Mouse (Mus musculus) induced T-regulatory cell, adult 2 months (primary cell): ENCODE data around the gene Prom1.

Experiments used
- DNase-seq: peaks from one replicate; pipeline ENCODE4 v3.0.0-alpha.2; 2012; ENCODE audit warnings: low read depth

Prom1 gene

DNA sequence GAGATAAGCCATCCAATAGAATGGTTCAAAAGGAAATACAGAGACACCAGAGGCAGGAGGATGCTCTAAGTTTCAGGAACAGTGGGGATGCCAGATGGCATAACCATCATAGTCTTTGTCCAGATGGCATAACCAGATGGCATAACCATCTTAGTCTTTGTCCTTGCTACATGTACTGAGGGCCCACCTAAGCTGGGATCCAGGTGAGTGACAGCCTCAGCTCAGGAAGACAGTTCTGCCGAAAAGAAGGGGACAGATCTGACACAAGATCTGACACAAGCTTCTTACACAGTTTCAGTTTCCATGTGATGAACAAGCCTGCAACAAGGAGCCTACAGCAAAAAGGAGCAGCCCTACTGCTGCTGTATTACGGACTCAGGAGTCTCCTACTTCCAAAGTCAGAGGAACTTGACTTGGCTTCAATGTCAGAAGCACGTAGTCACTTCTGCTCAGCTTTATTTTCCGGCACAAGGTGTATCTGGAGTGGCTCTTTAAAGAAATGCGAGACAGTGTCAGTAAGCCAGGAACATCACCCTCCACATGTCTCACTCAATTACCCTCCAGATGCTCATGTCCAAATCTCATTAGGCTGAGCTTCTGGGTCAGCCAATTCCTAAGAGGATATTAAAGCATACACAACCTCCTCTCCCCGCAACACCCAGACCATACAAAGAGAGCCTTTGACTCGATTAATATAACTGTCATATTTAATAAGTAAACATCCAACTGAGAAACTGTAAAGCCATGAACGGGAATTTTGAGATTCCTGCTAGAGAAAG, 21.4 kb downstream of the Prom1 start:
- DNase-seq: no peak

DNA sequence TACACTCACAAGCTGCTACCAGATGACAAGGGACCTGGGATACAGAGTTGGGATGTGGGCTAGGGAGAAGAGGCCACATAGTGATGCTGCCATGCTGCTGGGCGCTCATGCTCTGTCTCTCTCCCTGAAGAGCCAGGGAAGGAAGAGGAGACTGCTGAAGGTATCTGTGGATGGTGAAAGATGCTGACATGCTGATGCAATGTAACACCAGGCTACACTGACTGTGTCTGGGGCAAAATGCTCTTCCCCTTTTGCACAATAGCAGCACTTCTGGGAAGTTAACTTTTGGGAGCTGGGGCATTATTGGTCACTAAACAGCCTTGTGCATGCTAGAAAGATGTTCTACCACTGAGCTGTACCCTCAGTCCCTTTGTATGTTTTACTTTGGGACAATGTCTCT, 26.4 kb downstream of the Prom1 start:
- no peak for DNase-seq

DNA sequence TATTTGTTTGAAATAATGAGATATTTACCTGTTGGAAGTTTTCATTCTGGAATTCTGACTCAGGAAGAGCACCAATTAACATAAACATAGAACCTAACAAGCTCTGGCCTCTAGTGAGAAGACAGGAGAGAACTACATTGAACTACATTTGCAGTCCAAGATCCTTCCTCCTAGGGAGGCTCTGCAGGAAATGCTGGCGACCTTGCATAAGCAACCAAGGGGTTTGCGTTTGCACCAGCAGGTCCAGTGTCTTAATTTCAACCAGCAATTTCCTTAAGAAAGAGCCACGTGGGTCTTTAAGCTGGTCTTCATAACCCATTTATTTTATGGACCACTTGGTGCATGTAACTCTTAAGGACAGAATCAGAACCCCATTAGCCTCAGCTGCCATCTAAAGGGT, 28.2 kb downstream of the Prom1 start:
- DNase-seq: no peak

DNA sequence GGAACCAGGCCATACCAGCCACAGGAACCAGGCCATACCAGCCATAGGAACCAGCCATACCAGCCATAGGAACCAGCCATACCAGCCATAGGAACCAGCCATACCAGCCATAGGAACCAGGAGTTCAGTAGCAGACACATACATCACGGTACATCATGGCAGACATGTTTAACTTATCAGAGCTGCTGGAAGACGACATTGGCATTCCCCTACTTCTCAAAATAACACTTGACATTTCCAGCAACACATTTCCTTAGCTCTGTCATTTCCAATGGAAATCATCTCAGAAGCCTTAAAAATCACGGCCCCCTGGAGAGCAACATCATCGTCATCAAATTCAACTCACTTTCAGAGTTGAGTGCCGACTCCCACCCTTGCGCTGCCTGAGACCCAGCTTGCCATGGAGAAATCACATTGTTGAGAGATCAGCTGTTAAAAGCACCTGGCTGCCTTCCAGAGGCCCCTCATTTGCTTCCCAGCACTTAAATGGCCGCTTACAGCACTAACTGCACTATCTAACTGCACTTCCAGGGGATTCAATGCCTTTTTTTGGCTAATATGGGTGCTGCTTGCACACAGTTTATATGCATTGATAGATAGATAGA, 31.2 kb downstream of the Prom1 start:
- no peak for DNase-seq

DNA sequence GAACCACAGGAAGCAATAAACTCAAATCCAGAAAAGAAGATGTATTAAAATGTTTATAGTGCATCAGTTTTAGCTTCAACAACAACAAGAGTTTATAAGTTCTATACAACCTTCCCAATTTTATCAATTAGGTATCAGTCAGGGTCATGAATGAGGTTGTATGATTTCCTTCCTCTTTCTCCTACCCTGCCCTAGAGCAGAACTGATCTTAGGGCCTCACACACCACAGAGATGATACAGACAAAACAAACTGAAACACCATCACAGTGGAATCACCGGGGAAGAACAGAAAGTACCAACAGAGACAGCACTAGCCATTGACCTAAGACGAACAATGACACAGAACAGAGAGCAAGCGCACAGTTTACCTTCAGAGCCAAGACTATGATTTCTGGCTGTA, 43.6 kb downstream of the Prom1 start:
- DNase-seq: no peak

DNA sequence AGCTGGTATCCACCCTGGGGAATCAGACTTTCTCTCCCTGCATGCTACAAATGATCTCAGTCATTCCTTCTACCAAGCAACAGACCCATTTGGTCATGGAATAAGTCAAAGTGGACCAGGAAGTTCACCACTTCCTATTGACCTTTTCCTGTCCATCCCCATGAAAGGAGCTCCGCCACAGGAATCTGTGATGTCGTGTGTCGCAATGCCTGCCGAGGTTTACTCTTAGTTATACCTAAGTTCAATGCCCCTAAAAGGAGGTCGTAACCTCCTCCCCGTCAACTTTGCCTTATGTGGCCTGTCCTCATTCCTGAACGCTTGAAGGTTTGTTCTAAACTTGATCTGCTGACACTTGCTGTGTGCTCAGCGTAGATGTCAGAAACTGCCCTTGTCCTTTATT, 51.6 kb downstream of the Prom1 start:
- DNase-seq: no peak

DNA sequence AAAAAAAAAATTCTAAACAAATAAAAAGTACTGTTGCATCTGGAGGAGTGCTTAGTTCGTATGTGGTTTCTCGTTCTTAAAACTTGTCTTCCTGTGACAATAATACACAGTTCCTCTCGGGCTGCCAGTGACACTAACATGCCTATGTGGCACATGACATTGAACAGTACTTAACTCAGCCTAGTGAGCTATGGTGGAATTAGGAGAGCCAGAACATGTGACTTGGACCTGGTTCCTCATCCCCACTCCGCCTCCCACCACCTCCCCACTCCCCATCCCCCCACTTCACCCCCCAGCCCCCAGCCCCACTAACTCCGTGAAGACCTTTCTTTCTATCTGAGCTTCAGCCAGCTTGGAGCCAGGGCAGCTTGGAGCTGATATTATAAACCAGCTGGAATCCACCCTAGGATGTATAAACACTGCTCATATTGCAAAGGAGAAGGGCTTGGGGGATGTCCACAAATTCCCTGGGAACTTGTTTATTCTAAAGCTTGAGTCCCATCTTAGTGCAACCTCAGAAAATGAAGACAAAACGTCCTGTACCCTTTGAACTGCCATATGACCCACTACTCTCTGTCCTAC, 52.3 kb downstream of the Prom1 start:
- no peak for DNase-seq

DNA sequence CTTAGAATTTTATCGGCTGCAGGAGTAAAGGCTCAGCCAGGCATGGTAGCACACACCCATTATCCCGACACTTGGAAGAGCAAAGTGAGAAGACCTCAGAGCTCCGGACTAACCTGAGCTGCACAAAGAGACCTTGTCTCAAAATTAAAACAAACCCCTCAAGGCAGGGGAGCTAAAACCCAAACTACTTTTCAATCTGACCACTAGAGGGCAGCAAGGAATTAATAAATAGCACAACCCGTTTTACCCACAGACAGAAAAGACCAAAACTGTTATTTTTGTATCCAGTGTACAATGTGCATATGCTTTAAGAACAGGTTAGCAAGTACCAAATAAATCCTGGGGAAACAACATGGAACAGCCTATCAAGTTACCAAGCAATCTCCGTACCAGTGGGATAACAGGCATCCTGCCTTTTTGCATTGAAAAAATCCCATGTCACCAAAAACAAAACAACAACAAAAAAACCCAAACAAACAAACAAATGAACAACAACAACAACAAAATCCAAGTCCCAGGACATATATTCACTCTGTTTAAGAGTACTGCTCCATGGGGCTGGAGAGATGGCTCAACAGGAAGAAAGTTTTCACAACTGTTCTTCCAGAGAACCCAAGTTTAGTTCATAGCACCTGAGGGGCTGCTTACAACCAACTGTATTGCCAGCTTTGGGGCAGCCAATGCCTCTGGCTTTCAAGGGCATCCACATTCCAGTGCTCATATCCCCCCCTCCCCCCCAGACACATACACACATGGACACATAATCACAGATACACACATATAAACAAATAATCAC, 53.1 kb downstream of the Prom1 start:
- peak; percentile 54 for DNase-seq

DNA sequence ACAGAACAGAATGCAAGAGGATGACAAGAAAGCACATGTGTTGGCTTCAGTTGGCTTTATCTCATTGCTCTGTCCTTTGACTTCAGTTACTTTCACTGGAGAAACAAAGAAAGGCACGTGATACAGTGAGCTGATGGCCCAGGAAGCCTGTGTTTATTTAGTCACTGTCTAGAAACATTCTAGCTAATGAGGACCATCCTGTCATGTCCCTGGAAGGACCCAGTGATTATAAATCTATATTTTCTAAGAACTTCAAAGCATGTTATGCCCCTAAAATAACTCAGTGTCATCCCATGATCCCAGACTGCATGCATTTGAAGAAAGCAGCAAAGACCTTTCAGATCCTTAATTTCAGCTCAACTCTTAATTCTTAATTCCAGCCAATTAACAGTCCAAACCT, 60.1 kb downstream of the Prom1 start:
- DNase-seq: no peak

DNA sequence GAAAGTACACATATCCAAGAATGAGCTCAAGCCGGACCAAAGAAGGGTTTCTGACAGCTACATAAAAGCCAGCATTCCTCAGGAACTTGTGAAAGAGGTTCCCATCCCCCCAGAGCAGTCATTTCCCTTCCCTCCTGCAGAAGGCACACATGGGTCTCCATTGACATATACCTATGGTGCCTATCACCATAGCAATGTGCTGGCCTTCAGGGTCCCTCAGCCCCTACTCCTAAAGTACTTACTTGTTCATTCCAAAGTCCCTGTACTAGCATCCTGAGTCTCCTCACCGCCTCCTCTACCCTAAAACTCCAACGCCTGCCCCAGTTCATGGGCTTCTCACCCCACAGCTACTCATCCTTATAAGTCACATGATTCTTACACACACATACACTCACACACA, 60.8 kb downstream of the Prom1 start:
- no peak for DNase-seq

DNA sequence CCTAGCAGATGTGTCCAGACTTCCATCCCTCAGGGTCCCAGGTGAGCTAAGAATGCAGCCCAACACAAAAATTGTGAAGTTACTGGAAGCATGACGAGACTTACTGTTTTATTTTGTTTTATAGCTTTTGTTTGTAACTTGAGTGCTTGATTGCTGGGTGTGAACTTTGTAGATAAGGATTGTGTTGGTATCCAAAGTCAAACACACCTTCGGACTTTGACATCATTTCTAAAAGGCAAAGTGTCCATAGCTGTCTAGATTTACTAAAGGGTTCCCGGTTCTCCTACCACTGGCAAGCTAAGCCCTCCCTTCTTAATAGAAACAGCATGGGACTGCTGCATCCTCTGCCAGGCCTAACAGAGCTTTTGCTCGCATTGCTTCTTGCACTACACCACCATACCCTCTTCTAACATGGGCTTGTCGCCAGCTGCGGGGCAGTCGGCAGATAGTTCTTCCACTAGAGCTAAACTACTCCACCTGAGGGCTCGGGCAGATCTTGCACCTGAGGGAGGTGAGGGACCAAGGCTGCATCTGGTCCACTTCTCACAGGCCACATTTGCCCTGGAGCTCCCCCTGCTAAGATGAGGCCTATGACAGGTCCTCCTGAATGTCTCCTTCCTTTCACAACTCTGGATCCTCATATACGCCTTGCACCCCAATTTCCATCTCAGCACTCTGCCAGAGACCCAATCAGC, 103.4 kb downstream of the Prom1 start:
- no peak for DNase-seq

DNA sequence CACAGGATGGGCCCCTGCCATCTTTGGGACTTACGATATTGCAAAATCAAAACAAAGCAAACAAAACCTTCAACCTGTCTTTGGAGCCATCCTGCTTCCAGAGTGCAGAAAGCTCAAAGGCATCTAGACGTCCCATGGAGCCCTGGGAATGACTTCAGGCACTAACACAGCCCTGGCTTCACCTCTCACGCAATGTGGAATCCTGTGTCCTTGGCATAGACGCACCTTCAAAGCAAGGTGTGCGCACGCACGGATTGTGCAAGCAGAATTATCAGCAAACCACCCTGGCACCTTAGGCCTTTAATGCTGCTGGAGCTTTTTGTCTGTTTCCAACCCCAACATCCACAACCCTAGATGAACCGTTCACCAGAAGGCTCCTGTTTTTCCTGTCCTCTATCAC, 104.2 kb downstream of the Prom1 start:
- no peak for DNase-seq

DNA sequence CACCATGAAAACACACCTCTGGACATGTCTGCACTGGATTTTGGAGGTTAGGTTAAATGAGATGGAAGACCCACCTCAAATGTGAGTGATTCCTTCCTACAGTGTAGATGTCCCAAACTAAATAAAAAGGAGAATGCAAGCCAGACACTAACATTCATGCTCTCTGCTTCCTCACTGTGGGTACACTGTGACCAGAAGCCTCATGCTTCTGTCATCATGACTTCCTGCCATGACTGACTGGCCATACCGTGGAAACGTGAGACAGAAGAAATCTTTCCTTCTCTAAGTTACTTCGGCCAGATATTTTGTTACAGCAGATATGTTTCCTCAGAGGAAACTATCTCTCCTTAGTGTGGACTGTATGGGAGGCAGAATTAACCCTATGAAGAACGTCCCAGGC, 105.7 kb downstream of the Prom1 start:
- no peak for DNase-seq

DNA sequence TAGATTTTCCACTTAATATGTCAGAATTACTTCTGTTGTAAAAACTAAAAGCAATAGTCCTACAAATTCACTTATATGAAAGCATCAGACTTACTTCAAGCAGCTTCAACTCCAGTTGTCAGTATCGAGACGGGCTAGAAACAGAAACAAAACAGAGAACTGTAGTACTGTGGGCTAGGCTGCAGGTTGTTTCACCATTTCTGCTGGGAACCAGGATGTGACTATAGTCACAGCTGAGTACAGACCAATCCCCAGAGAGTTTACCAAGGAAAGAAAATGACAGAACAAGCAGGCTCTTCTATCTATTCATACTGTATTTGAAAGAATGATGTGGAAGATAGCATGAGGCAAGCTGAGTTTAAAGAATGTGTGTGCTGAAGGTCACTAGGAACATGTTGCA, 106.9 kb downstream of the Prom1 start:
- DNase-seq: no peak

DNA sequence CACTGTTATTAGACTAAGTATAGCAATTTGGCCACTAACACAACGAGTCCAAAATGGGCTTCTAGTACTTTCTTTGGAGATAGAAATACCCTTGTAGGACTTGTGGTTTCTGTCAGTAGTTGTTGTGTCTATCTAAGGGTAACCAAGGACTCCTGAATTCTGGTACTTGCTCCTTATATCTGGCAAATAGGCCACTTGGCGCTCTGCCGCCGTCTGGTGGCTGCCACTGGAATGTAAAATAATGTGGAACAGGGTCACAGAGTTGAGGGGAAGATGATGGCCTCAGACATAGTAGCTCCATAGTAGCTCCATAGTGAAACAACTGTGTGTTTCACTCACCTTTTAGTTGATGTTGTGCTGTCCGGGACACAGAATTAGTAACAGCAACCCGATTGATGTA, 111.5 kb downstream of the Prom1 start:
- DNase-seq: peak; percentile 62

DNA sequence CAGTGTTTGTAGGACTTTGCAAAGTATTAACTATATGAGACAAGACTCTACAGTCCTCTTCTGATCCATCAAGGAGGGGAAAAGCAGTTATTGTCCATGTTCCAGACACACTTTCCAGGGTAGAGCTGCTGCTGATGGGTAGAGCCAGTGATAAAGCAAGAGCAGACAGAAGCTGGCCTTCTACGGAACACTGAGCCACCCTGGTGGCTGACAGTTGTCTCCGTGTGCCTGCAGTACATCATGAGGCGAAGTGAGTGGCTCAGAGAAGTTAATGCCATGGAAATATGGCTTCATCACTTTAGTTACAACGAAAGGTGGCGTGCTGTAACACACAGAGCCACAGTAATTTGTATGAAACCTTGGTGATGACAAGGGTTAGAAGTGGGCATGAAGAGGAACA, 112.8 kb downstream of the Prom1 start:
- peak; percentile 4 for DNase-seq

DNA sequence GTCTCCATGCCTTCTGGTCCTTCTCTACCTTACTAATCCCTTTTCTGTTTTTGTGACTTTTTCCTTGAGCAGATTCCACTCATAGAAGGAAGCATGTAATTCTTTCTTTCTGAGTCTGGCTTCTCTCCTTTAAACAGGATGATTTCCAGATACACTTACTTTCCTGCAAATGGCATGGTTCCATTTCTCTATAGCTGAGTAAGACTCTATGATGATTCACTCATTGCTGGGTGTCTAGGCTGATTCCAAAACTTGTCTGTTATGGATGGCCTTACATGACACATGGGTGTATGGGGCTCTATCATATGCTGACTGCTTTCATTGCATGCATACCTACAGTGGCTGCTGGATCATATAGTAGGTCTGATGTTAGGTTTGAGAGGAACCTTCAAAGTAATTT, 115.6 kb downstream of the Prom1 start:
- DNase-seq: no peak

DNA sequence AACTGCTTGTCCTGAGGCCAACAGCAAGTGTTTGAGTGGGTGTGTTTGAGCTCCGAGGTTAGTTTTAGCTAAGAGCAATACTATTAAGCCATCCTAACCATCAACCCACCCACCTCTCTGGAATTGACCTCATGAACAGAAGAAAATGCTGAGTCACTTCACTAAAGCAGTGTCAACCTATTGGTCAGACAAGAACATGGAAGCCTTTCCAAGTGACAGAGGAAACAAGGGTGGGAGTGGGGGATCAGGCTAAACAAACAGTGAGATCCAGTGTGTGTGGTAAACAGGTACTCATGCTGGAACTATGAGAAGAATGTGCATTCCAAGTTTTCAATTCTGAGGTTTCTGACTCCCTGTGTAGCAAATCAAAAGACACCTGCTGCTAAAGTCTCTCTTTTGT, 118.9 kb downstream of the Prom1 start:
- no peak for DNase-seq

DNA sequence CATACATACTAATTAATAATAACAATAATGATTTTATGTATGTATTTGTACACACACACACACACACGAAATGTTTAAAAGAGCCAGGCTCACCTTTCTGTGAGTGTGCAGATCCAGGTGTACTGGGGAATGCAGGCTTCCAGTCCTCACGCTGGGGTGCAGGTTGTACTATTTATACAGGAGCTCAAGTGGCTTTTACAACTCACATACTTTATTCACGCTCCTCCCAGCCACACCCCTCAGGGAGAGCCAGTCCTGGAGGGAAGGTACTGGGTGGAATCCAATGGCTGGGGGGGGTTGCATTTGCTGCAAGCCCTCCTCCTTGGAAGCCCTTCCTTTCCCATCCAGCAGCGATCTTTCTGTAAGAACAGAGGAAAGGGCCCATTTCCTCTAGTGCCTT, 120.2 kb downstream of the Prom1 start, which contains the start of gene Fgfbp1:
Gene Fgfbp1 (minus strand): TSS at position 160 of the 400 bp plus-strand sequence.
- DNase-seq: no peak

DNA sequence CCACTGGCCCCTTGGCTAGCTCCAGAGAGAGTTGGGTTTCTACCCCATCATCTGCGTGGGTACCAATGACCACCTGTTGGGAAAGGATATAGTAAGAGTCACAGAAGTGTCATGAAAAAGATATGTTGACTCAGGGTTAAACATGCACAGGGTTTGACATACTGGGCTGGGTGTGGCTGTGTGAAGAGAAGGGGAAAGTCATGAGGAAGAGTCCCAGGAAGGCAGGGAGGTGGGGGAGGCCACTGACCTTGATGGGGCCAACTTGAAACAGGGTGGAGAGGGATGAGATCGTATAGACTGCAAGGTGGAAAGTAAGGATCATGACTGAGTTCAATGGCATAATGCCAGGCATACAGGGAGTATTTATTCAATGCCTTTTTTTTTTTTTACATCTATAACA, 121.4 kb downstream of the Prom1 start:
- DNase-seq: no peak

DNA sequence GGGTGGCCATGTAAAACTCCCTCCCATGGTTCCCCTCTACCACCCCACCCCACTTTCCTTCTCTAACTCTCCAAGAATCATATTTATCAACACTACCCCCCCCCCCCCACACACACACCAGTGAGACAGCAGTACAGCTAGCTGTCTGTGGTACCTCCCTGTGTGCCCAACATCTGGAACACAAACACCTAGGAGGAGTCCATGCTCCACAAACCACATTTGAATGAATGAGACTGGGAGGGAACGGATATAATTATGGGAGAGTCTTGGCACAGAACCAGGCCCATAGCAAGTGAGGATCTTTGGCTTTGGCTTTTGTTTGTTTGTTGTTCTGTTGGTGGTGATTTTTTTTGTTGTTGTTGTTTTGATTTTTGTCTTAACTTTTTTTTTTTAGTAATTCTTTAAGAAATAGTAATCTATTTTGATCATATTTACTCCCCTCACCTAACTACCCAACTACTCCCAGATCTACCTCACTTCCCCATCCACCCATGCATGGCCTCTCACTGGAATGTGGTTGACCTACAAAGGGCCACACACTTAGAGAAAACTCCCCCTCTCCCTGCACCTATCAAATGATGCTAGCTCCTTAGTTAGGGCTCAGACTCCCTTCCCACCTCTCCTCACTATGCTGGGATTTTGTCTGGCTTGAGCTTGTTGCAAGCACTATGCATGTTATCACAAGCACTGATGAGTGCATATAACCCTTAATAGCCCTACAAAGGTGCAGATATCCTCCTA, 124.8 kb downstream of the Prom1 start:
- no peak for DNase-seq
